Mouse (Mus musculus) forebrain, embryonic 16.5 days (tissue): Measurements from ENCODE around the gene Cd8b1. TPM values are rescaled to one million over a fixed set of nuclear protein-coding genes. Genes with fewer than 3 reads are reported as not detected.

Experiments used
- ATAC-seq: fragments of 200-750 bp; cut with Nextera tagmentation; 2 replicates; pipeline ENCODE4 v1.8.0; 2017; ENCODE audit warnings: mild to moderate bottlenecking, moderate library complexity
- H3K27ac ChIP-seq: fragments of 300-500 bp; sonication (generic); 2 replicates; pipeline ENCODE4 v1.5.1; 2014; ENCODE audit warnings: low read length, control low read depth
- H3K27me3 ChIP-seq: fragments of 300-500 bp; sonication (generic); replicated peaks from 2 replicates; pipeline ENCODE4 v1.6.1; 2014; ENCODE audit warnings: low read length; ENCODE audit not compliant: control insufficient read depth, insufficient read depth
- H3K36me3 ChIP-seq: fragments of 300-500 bp; sonication (generic); 2 replicates; pipeline ENCODE4 v1.6.1; 2014; ENCODE audit not compliant: control insufficient read depth, insufficient read depth
- H3K4me1 ChIP-seq: fragments of 300-500 bp; sonication (generic); replicated peaks from 2 replicates; pipeline ENCODE4 v1.6.1; 2014; ENCODE audit warnings: low read length; ENCODE audit not compliant: control insufficient read depth, insufficient read depth
- H3K4me2 ChIP-seq: fragments of 300-500 bp; sonication (generic); 2 replicates; pipeline ENCODE4 v1.6.1; 2014; ENCODE audit warnings: mild to moderate bottlenecking, low read length, control low read depth
- H3K4me3 ChIP-seq: fragments of 300-500 bp; sonication (generic); replicated peaks from 2 replicates; pipeline ENCODE4 v1.5.1; 2014; ENCODE audit warnings: mild to moderate bottlenecking, low read length, control low read depth
- H3K9ac ChIP-seq: fragments of 300-500 bp; sonication (generic); replicated peaks from 2 replicates; pipeline ENCODE4 v1.6.1; 2014; ENCODE audit warnings: low read depth, low read length, control low read depth
- H3K9me3 ChIP-seq: fragments of 300-500 bp; sonication (generic); 2 replicates; pipeline ENCODE4 v1.6.1; 2016; ENCODE audit warnings: low read length; ENCODE audit not compliant: control insufficient read depth
- WGBS: fragments of 180-500 bp; shearing (Covaris S2); extraction: QIAGEN DNeasy Blood & Tissue Kit; methylation state at CpG from one replicate; pipeline ENCODE4 v1.1.7; 2014; 5-methylcytosine and 5-hydroxymethylcytosine counted together
- polyA plus RNA-seq: library from polyadenylated mRNA; unstranded; fragments of >200 nt; fragmentation: Nextera tagmentation; extraction: Ambion mirVana; gene quantifications from 2 replicates; pipeline ENCODE4 v1.2.1, GENCODE M21; 2015

The Cd8b1 gene
- polyA plus RNA-seq, 1 experiment from 2014 or later, result not detected

DNA sequence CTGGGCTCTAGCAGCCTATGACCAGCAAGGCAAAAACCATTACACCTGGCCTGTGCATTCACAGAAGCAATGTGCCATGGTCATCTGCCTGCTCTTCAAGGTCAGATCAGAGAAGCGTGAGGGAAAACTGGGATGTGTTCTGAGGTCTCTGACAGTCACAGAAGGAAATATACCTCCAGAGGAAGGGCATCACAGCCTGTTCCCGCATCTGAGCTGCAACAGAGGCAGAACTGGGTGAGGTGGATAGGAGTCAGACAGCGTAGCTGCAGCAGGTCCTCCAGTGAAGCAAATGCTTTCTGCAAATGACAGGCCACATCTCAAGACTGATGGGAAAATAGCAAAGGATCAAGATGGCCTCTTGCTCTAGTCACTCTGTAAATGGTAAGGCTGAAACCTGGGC lies 16.4 kb downstream of the Cd8b1 start:
- Histone ChIP-seq H3K27ac (no peak overlapping the region), H3K36me3 (no peaks in the 10 kb centered on the region), H3K9me3 (no peaks in the 10 kb centered on the region), H3K4me2 (no peak overlapping the region), H3K9ac (no peak overlapping the region), H3K4me1 (no peaks in the 10 kb centered on the region), H3K27me3 (no peaks in the 10 kb centered on the region), H3K4me3 (no peak overlapping the region)
- 93% methylated on average over 3 of the region's 3 CpGs for WGBS
- ATAC-seq, result no peak

DNA sequence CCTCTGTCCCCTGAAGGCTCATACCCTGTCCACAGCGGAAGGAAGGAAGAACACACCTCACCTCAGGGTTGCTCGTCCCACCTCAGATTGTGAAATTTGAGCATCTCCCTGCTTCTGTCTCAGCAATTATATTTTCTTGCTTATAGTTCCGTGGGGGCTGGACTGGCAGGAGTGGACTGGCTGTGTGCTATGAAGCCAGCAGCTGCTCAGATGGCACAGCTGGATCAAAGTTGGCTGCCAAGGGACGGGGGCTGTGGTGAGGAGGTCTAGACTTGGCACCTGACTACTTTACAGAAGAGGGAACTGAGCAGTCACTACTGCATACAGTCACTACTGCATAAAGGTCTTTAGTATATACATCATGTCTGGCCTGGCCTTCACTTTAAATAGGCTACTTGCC lies 16.8 kb downstream of the Cd8b1 start:
- Histone ChIP-seq H3K9ac (no peak overlapping the region), H3K36me3 (no peaks in the 10 kb centered on the region), H3K27me3 (no peaks in the 10 kb centered on the region), H3K4me1 (no peaks in the 10 kb centered on the region), H3K27ac (no peak overlapping the region), H3K4me2 (no peak overlapping the region), H3K4me3 (no peak overlapping the region), H3K9me3 (no peaks in the 10 kb centered on the region)
- ATAC-seq, result no peak
- 82% methylated on average over 4 of the region's 4 CpGs for WGBS

DNA sequence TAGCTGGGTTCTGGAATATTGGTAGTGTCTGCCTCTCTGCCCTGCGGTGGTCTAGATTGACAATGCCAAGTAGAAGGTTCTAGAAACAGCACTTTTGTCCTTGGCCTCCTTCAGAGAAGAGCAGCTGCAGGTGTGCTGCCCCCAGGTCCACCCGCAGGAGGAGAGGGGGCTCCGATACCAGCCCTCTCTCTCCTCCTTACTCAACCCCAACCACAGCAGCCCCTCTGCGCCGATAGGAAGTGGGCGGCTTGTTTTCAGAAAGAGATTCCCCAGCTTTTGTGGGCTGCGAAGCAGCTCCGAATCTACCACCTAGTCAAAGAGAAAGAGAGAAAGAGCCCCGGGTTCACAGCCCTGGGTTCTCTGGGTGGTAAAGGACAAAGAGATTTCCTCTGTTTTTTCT lies 18.6 kb downstream of the Cd8b1 start:
- Histone ChIP-seq H3K27me3 (no peaks in the 10 kb centered on the region), H3K36me3 (no peaks in the 10 kb centered on the region), H3K27ac (no peak overlapping the region), H3K9me3 (no peaks in the 10 kb centered on the region), H3K4me1 (no peaks in the 10 kb centered on the region), H3K4me2 (no peak overlapping the region), H3K4me3 (no peak overlapping the region), H3K9ac (no peak overlapping the region)
- WGBS, result 88% methylated on average over 9 of the region's 9 CpGs
- ATAC-seq, result no peak

DNA sequence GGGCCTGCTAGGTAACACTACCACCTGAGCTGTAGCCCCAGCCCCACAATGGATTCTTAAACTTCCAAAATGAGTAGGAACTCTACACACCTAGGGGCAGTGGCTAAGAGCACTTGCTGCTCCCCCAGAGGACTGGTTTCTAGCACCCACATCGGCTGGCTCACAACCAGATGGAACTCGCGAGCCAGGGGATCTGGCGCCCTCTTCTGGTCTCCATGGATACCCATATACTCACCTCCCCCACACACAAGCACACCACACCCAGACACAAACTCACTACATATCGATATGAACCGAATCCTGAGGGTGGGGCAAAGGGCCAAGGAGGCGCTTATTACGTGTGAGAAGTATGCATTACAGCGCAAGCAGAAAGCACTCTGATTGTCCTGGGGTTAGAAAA lies 25.4 kb downstream of the Cd8b1 start:
- no peaks in the 10 kb centered on the region for H3K36me3 ChIP-seq
- no peak overlapping the region for H3K4me2 ChIP-seq
- WGBS, result 95% methylated on average over 9 of the region's 9 CpGs
- H3K4me3 ChIP-seq, result no peak overlapping the region
- no peak overlapping the region for H3K9ac ChIP-seq
- H3K9me3 ChIP-seq, result peaks cover 4% of the 10 kb centered on the region
- H3K27ac ChIP-seq, result no peak overlapping the region
- no peaks in the 10 kb centered on the region for H3K4me1 ChIP-seq
- H3K27me3 ChIP-seq, result no peaks in the 10 kb centered on the region
- no peak for ATAC-seq

DNA sequence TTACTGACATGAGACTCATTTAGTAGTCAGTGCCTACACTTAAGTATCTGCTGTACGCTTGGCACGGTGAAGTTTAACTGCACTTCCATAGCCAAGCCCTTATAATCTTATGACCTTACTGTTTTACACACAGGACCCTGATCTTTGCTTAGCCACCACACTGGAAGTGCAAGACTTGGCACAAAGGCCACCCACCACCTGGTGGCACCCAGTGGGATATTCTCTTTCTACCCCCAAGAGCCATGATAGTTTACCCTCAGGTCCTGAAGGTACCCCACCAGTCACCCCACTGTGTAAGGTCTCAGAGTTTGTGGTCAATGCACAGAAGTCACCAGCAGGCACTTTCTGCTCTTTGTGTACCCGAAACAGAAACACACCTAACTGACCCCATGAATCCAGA lies 28.6 kb downstream of the Cd8b1 start:
- no peaks in the 10 kb centered on the region for H3K36me3 ChIP-seq
- no peak overlapping the region for H3K4me3 ChIP-seq
- no peak overlapping the region for H3K4me2 ChIP-seq
- peaks cover 4% of the 10 kb centered on the region for H3K9me3 ChIP-seq
- no peak overlapping the region for H3K9ac ChIP-seq
- no peak overlapping the region for H3K27ac ChIP-seq
- no peaks in the 10 kb centered on the region for H3K27me3 ChIP-seq
- H3K4me1 ChIP-seq, result no peaks in the 10 kb centered on the region
- WGBS, result 93% methylated on average over 3 of the region's 3 CpGs
- ATAC-seq, result no peak

DNA sequence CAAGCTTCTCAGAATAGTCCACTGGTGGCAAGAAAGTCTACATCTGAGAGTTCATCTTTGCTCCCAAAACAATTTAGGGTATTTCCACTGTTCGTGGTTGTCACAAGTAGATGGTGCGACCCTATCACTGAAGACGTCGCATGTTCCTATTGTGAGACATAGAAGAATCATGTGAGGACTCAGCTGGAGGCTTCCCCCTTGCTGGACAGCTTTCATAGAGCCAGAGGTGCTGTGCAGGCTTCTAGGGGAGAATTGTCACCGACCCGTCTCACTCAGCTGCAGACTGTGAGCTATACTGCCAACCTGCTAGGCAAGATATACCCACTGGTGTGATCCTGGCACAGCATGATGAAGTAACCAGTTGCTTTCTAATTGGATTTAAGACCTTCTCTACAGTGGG lies 29.6 kb downstream of the Cd8b1 start:
- no peak overlapping the region for H3K27ac ChIP-seq
- no peaks in the 10 kb centered on the region for H3K27me3 ChIP-seq
- no peak for ATAC-seq
- no peaks in the 10 kb centered on the region for H3K36me3 ChIP-seq
- H3K9ac ChIP-seq, result no peak overlapping the region
- H3K4me1 ChIP-seq, result no peaks in the 10 kb centered on the region
- peaks cover 4% of the 10 kb centered on the region for H3K9me3 ChIP-seq
- no peak overlapping the region for H3K4me2 ChIP-seq
- 92% methylated on average over 6 of the region's 6 CpGs for WGBS
- no peak overlapping the region for H3K4me3 ChIP-seq

DNA sequence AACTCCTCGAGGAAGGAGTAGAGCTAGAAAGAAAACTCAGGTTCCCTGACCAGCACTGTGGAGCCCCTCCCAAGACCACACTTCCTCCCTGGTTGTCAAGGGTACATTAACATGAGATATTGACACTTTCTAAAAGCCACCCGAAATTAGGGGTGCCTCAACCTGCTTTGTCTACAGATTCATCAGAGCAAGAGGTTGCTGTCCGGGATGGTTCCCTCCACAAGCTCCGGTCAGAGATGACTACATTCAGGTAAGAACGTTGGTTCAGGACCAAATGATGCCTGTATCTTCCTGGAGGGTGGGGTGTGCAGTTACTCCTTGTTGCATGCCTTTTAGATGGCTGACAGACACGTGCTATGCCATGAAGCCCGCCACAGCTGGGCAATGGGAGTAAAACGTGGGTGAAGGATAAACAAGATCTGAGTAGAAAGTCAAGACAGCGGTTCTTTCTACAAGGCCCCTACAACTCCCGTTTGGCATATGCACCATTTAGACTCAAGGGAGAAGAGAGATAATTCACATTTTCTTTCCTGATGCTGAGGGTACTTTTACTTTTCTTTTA lies 30.4 kb downstream of the Cd8b1 start:
- Histone ChIP-seq H3K9ac (no peak overlapping the region), H3K4me3 (no peak overlapping the region), H3K9me3 (peaks cover under 1% of the 10 kb centered on the region), H3K4me1 (no peaks in the 10 kb centered on the region), H3K27ac (no peak overlapping the region), H3K27me3 (no peaks in the 10 kb centered on the region), H3K4me2 (no peak overlapping the region), H3K36me3 (no peaks in the 10 kb centered on the region)
- WGBS, result 84% methylated on average over 10 of the region's 10 CpGs
- no peak for ATAC-seq

DNA sequence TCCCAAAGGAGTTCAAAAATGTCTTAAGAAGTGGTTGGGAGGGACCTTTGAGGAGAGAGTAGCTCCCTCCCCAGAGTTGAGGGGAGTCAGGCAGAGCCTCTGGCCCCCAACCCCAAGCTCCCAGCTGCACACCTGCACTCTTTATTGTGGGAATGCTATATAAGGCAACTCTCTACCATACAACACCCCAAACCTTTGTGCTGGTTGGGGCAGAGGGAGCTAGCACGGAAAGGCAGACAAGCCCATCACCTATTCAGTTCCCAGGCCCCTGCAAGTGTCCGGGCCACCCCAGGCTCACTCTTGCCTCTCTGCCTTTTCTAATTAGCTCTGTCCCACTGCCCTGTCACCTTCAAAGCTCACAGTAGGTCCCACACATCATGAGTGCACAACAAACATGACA lies 31.1 kb downstream of the Cd8b1 start:
- no peaks in the 10 kb centered on the region for H3K27me3 ChIP-seq
- no peaks in the 10 kb centered on the region for H3K4me1 ChIP-seq
- WGBS, result 86% methylated on average over 2 of the region's 2 CpGs
- H3K4me2 ChIP-seq, result no peak overlapping the region
- H3K9me3 ChIP-seq, result no peaks in the 10 kb centered on the region
- H3K4me3 ChIP-seq, result no peak overlapping the region
- ATAC-seq, result no peak
- no peak overlapping the region for H3K27ac ChIP-seq
- H3K9ac ChIP-seq, result no peak overlapping the region
- H3K36me3 ChIP-seq, result no peaks in the 10 kb centered on the region

DNA sequence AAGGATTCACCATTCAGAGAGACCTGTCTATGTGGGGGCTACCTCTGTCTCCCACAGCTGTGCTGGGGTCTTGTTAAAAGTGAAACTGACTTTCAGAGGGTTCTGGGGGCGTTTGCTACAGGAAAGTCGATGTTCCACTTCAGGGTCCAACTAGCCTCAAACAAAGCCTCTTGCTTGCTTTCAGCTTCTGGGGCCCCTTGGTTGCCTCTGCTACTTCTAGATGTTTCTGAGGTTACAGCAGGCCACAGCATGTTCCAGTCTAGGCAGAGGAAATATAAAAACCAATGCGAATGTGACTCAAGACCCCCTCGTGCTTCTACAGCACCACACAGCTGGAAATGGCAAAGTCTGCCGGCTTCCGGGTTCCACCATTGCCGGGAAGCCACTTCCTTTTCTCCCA lies 34.9 kb downstream of the Cd8b1 start:
- 89% methylated on average over 7 of the region's 7 CpGs for WGBS
- Histone ChIP-seq H3K27me3 (no peaks in the 10 kb centered on the region), H3K4me1 (no peaks in the 10 kb centered on the region), H3K4me3 (no peak overlapping the region), H3K27ac (no peak overlapping the region), H3K9me3 (no peaks in the 10 kb centered on the region), H3K4me2 (no peak overlapping the region), H3K9ac (no peak overlapping the region), H3K36me3 (no peaks in the 10 kb centered on the region)
- ATAC-seq, result no peak

DNA sequence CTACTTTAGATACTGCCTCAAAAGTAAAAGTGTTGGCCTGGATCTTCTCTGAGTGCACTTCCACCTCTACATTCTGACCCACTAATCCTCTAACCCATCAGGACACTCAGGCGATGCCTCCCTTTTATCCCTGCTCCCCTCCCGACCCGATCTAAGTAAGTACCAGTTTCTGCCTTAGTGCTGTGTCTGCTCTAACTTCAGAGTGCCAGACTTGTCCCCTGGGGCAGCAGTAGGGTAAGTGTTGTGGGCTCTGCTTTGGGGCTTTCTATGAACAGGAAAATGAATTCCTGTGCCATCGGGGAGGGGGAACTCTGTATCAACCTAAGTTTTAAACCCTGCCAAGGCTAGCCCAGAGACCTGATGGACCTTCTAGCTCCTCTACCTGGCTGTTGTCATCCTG lies 37.6 kb downstream of the Cd8b1 start:
- H3K36me3 ChIP-seq, result no peaks in the 10 kb centered on the region
- H3K4me3 ChIP-seq, result no peak overlapping the region
- no peak for ATAC-seq
- 89% methylated on average over 4 of the region's 4 CpGs for WGBS
- H3K27me3 ChIP-seq, result no peaks in the 10 kb centered on the region
- H3K9ac ChIP-seq, result no peak overlapping the region
- no peak overlapping the region for H3K27ac ChIP-seq
- H3K4me1 ChIP-seq, result no peaks in the 10 kb centered on the region
- H3K9me3 ChIP-seq, result no peaks in the 10 kb centered on the region
- no peak overlapping the region for H3K4me2 ChIP-seq
